Mouse (Mus musculus) thymus, adult 2 months (tissue): ENCODE results near the gene Lingo3. TPM values are rescaled to one million over a fixed set of nuclear protein-coding genes. Genes with fewer than 3 reads are reported as not detected.
"Not testable (repeated sequence)": the region's sequence is repeated elsewhere in the genome, so short reads cannot be mapped to it uniquely, and the experiment has no call there.

Experiments
- DNase-seq: peaks from one replicate; pipeline ENCODE4 v3.0.0; 2021
- H3K27ac ChIP-seq: fragments of 200-500 bp; 2 replicates; pipeline ENCODE4 v1.5.1; 2012; ENCODE audit warnings: low read length, control low read depth; ENCODE audit not compliant: control insufficient read depth, insufficient read depth
- H3K27me3 ChIP-seq: fragments of 200-500 bp; 2 replicates; pipeline ENCODE4 v1.6.1; 2012; ENCODE audit warnings: mild to moderate bottlenecking, low read length, moderate library complexity, mixed read lengths; ENCODE audit not compliant: control insufficient read depth, insufficient read depth
- H3K36me3 ChIP-seq: fragments of 200-500 bp; 2 replicates; pipeline ENCODE4 v1.6.1; 2012; ENCODE audit warnings: mild to moderate bottlenecking, low read length, moderate library complexity; ENCODE audit not compliant: control insufficient read depth, insufficient read depth
- H3K4me1 ChIP-seq: fragments of 200-500 bp; replicated peaks from 2 replicates; pipeline ENCODE4 v1.6.1; 2012; ENCODE audit warnings: low read length; ENCODE audit not compliant: control insufficient read depth, insufficient read depth
- H3K4me3 ChIP-seq: fragments of 200-500 bp; 2 replicates; pipeline ENCODE4 v1.5.1; 2012; ENCODE audit warnings: mild to moderate bottlenecking, low read length, control low read depth, moderate library complexity; ENCODE audit not compliant: control insufficient read depth, insufficient read depth
- CTCF ChIP-seq: fragments of 200-500 bp; IDR thresholded peaks from 2 replicates; pipeline ENCODE4 v1.5.1; 2012; ENCODE audit warnings: mild to moderate bottlenecking, control low read depth, low read length, moderate library complexity, borderline replicate concordance; ENCODE audit not compliant: control insufficient read depth, poor library complexity, insufficient read depth; ENCODE audit errors: extremely low read depth
- POLR2A ChIP-seq: fragments of 200-500 bp; IDR thresholded peaks from 2 replicates; pipeline ENCODE4 v1.6.1; 2012; ENCODE audit warnings: mild to moderate bottlenecking, low read length, control low read depth, moderate library complexity; ENCODE audit not compliant: control insufficient read depth, poor library complexity, insufficient read depth; ENCODE audit errors: extremely low read depth
- WGBS: fragments of 180-500 bp; shearing (Covaris S2); methylation state at CpG from one replicate; pipeline ENCODE4 v1.1.7; 2018; 5-methylcytosine and 5-hydroxymethylcytosine counted together
- polyA plus RNA-seq: library from polyadenylated mRNA; depleted of rRNA; stranded (reverse); fragments of >200 nt; gene quantifications from 2 replicates; pipeline ENCODE4 v1.2.3, GENCODE M21; 2012

Gene Lingo3
- polyA plus RNA-seq, 1 experiment = 1.0 TPM

DNA sequence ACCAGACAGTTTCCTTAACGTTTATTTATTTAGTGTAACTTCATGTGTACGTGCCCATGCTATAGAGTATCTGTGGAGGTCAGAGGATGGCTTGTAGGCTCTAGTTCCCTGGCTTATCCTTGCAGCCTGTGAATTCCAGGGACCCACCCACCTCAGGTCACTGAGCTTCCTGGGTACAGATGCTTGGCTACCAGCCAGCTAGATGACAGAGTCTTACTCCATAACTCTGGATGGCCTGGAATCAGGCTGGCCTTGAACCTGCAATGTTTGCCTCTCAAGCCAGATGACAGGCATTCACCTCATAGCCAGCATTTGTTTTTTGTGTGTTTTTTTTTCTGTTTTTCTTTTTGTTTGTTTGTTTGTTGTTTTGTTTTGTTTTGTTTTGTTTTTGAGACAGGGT lies 26.7 kb downstream of the Lingo3 start:
- Histone ChIP-seq H3K27ac (no peak overlapping the region), H3K4me1 (no peaks in the 10 kb centered on the region), H3K4me3 (no peak overlapping the region), H3K27me3 (no peaks in the 10 kb centered on the region), H3K36me3 (no peaks in the 10 kb centered on the region)
- no peak for DNase-seq
- 83% methylated on average over 2 of the region's 2 CpGs for WGBS
- TF ChIP-seq CTCF = no peak
- no peak for TF ChIP-seq POLR2A

DNA sequence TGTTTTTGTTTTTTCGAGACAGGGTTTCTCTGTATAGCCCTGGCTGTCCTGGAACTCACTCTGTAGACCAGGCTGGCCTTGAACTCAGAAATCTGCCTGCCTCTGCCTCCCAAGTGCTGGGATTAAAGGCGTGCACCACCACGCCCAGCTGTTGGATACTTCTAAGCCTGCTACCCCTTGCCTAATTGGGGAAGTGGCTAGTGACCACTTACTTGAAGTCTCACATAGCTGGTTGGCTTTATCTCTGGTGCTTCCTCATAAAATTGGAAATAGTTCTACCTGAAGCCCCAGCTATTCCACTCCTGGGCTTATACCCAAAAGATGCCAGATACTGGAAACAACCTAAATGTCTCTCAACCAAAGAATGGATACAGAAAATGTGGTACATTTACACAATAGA lies 27.5 kb downstream of the Lingo3 start:
- WGBS = 62% methylated on average over 3 of the region's 3 CpGs
- not testable (repeated sequence) for H3K36me3 ChIP-seq, DNase-seq, H3K4me3 ChIP-seq, H3K4me1 ChIP-seq, H3K27ac ChIP-seq, H3K27me3 ChIP-seq

DNA sequence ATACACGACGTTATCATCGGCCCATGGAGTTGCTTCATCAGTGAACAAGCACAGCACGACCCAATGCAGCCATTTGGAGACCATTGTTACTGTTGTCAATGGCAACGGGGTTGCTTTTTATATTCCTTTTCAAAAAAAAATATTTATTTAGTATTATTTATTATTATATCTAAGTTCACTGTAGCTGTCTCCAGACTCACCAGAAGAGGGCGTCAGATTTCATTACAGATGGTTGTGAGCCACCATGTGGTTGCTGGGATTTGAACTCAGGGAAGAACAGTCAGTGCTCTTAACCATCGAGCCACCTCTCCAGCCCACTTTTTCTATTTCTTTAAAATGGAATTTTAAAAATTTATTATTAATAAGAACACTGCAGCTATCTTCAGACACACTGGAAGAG lies 29.0 kb downstream of the Lingo3 start:
- peaks cover 6% of the 10 kb centered on the region; the same call in 1 of the 2 replicates for H3K27me3 ChIP-seq
- H3K36me3 ChIP-seq = no peaks in the 10 kb centered on the region
- no peak overlapping the region for H3K27ac ChIP-seq
- no peaks in the 10 kb centered on the region for H3K4me1 ChIP-seq
- DNase-seq = no peak
- no peak overlapping the region for H3K4me3 ChIP-seq
- TF ChIP-seq CTCF (no peak), POLR2A (no peak)
- WGBS = 69% methylated on average over 7 of the region's 7 CpGs

DNA sequence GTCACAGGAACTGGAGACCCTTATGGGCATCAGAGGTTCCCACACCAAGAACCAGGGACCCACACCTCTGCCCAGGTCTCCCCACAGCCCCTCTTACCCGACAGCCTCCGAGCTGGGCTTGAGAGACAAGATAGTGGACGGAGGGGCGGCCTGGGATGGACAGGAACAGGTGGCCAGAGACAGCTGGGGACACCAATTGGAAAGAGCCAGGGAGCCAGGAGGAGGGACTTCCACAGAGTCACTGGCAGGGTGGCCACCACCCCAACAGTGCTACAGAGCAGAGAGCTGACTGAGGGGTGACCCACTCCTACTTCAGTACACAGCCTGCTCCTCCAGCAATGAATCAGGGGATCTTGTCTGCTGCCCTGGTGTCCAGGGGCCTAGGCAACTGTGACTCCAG lies 30.5 kb downstream of the Lingo3 start, which contains the start of gene Jsrp1:
TSS of gene Jsrp1 (minus strand) at position 133 of the 400 bp plus-strand sequence.
- no peak for DNase-seq
- no peaks in the 10 kb centered on the region for H3K36me3 ChIP-seq
- no peak within 1 kb of the TSS for H3K27ac ChIP-seq
- WGBS = 92% methylated on average over 4 of the region's 4 CpGs
- 0 out of 2 replicates have a peak, but pooled peaks cover 3% of the 10 kb centered on the region for H3K4me1 ChIP-seq
- H3K4me3 ChIP-seq = no peak within 1 kb of the TSS
- peaks cover 18% of the 10 kb centered on the region for H3K27me3 ChIP-seq
- TF ChIP-seq POLR2A (no peak), CTCF (no peak)

DNA sequence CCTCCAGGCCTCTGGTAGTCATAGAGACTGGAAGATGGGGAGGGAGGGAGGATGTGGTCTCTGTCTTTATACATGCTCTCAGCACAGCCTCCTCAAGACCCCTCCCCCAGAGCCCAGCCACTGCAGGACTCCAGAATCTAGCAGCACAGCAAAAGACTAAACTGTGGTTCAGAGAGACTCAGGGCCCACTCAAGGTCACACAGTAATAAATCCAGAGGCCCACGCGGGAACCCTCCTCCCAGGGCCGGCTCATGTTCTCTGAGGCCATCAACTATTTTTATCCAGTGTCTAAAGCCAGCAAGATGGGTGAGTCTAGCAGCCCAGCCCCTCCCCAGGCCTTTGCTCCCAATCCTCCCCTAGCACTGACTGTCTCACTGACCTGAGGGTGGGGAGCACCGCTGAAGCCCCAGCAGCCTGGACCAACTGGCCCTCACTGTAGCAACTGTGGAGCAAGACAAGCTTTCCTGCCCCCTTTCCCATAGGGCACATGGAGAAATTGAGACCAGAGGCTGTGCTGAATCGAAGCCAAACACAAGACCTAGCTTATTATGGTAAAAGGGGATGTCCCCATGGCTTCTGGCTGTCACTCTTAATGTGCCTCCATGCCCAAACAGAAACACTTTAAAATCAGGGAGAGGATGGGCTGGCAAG lies 31.3 kb downstream of the Lingo3 start:
- TF ChIP-seq POLR2A (no peak), CTCF (no peak)
- Histone ChIP-seq H3K27me3 (peaks cover 21% of the 10 kb centered on the region), H3K4me1 (0 out of 2 replicates have a peak, but pooled peaks cover 3% of the 10 kb centered on the region), H3K36me3 (no peaks in the 10 kb centered on the region), H3K4me3 (no peak overlapping the region), H3K27ac (no peak overlapping the region)
- no peak for DNase-seq
- 71% methylated on average over 5 of the region's 5 CpGs for WGBS

DNA sequence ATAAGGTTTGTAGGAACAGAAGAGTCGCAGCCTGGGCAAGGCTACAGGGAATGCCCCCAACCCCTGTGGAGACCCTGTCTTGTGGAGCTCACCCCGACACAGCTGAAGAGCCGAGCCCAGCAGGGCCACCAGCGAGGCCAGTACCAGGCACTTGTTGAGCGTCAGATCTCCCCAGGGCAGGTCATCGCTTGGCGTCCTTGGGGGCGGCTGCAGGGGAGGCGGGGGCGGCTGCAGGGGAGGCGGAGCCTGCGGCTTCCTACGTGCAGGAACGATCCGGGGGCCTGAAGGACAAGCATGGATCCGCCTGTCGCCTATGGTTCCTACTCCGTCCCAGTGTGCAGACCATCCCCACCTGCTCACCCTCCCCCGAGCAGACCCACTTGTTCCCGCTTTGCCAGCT lies 33.8 kb downstream of the Lingo3 start:
- Histone ChIP-seq H3K4me3 (no peak overlapping the region), H3K36me3 (no peaks in the 10 kb centered on the region), H3K4me1 (peaks cover 16% of the 10 kb centered on the region), H3K27me3 (peaks cover 21% of the 10 kb centered on the region), H3K27ac (no peak overlapping the region)
- DNase-seq = no peak
- 41% methylated on average over 20 of the region's 20 CpGs for whole genome bisulfite sequencing
- TF ChIP-seq CTCF (no peak), POLR2A (no peak)
